Mouse (Mus musculus) embryonic facial prominence, embryonic 15.5 days (tissue): Measurements from ENCODE around the gene Gal3st2. TPM values are rescaled to one million over a fixed set of nuclear protein-coding genes. Genes with fewer than 3 reads are reported as not detected.
"Not testable (repeated sequence)": the region's sequence is repeated elsewhere in the genome, so short reads cannot be mapped to it uniquely, and the experiment has no call there.

Experiments used
- ATAC-seq: fragments of 200-750 bp; cut with Nextera tagmentation; 2 replicates; pipeline ENCODE4 v1.8.0; 2017; ENCODE audit warnings: low read depth, moderate TSS enrichment; ENCODE audit not compliant: insufficient number of reproducible peaks, low FRiP score, low TSS enrichment
- H3K27ac ChIP-seq: fragments of 300-500 bp; sonication (generic); replicated peaks from 2 replicates; pipeline ENCODE4 v1.5.1; 2015; ENCODE audit warnings: mild to moderate bottlenecking, inconsistent platforms
- H3K27me3 ChIP-seq: fragments of 300-500 bp; sonication (generic); 2 replicates; pipeline ENCODE4 v1.6.1; 2015; ENCODE audit warnings: inconsistent platforms
- H3K36me3 ChIP-seq: fragments of 300-500 bp; sonication (generic); 2 replicates; pipeline ENCODE4 v1.6.1; 2015; ENCODE audit warnings: mild to moderate bottlenecking, inconsistent platforms
- H3K4me1 ChIP-seq: fragments of 300-500 bp; sonication (generic); 2 replicates; pipeline ENCODE4 v1.6.1; 2015; ENCODE audit warnings: inconsistent platforms
- H3K4me2 ChIP-seq: fragments of 300-500 bp; sonication (generic); replicated peaks from 2 replicates; pipeline ENCODE4 v1.6.1; 2015; ENCODE audit warnings: mild to moderate bottlenecking, inconsistent platforms
- H3K4me3 ChIP-seq: fragments of 300-500 bp; sonication (generic); replicated peaks from 2 replicates; pipeline ENCODE4 v1.5.1; 2015; ENCODE audit warnings: mild to moderate bottlenecking, inconsistent platforms
- H3K9ac ChIP-seq: fragments of 300-500 bp; sonication (generic); 2 replicates; pipeline ENCODE4 v1.6.1; 2015; ENCODE audit warnings: inconsistent platforms
- H3K9me3 ChIP-seq: fragments of 300-500 bp; sonication (generic); replicated peaks from 2 replicates; pipeline ENCODE4 v1.6.1; 2016; ENCODE audit warnings: inconsistent platforms
- WGBS: fragments of 180-500 bp; shearing (Covaris S2); methylation state at CpG from one replicate; pipeline ENCODE4 v1.1.7; 2015; 5-methylcytosine and 5-hydroxymethylcytosine counted together
- polyA plus RNA-seq: library from polyadenylated mRNA; unstranded; fragments of >200 nt; fragmentation: Nextera tagmentation; extraction: Ambion mirVana; gene quantifications from 2 replicates; pipeline ENCODE4 v1.2.1, GENCODE M21; 2015

Gal3st2 gene
- polyA plus RNA-seq = 0.18 and 0.92 TPM in 2 replicates

DNA sequence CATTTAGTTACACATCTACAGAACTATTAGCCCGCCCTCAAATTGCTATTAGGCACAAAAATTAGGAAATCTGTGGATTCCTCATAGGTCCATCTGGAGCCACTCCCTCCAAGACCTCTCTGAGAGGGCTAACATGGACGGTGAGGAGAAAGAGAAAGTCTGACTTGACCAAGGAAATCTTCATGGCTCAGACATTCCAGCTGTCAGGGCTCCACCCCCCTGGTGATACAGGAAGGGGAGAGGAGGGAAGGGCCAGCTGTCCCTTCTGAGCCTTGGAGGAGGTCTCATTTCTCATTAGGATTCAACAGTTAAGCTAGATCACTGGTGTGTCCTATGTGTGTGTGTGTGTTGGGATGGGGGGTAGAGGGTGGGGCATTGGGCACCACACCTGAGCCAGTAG, at the start of gene Gal3st2:
TSS of gene Gal3st2 (plus strand) at position 259 of the 400 bp plus-strand sequence.
- H3K9me3 ChIP-seq, H3K36me3 ChIP-seq, H3K9ac ChIP-seq, H3K4me1 ChIP-seq, H3K27ac ChIP-seq, H3K4me3 ChIP-seq, H3K4me2 ChIP-seq, ATAC-seq, H3K27me3 ChIP-seq: not testable (repeated sequence)
- 50% methylated on average over 2 of the region's 2 CpGs for WGBS

DNA sequence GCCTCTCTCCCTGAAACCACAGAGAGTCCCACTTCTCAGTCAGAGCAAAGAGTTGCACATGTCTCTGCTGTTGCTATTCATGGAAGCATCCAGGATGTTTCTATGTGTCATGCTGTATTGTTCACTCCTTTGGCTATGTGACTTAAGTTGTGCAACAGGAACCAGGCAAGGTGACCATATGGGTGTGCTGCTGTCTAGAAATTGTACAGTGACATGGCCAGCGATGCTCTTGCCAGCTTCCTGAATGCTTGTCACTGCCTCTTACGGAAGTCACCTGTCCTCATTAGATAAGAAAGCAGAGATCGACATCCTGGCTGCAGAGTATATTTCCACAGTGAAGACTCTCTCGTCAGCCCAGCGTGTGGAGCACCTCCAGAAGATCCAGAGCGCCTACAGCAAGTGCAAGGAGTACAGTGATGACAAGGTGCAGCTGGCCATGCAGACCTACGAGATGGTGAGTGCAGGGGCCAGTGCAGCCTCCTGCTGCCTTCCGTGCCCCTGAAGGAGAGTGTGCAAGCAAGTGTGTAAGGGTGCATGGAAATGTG, 49.5 kb upstream of the Gal3st2 start:
- ATAC-seq = no peak
- Histone ChIP-seq H3K27me3 (no peaks in the 10 kb centered on the region), H3K4me2 (no peak overlapping the region), H3K9ac (no peak overlapping the region), H3K36me3 (peaks cover 87% of the 10 kb centered on the region), H3K4me1 (no peaks in the 10 kb centered on the region), H3K4me3 (no peak overlapping the region), H3K9me3 (no peaks in the 10 kb centered on the region), H3K27ac (no peak overlapping the region)
- 91% methylated on average over 8 of the region's 8 CpGs for WGBS

DNA sequence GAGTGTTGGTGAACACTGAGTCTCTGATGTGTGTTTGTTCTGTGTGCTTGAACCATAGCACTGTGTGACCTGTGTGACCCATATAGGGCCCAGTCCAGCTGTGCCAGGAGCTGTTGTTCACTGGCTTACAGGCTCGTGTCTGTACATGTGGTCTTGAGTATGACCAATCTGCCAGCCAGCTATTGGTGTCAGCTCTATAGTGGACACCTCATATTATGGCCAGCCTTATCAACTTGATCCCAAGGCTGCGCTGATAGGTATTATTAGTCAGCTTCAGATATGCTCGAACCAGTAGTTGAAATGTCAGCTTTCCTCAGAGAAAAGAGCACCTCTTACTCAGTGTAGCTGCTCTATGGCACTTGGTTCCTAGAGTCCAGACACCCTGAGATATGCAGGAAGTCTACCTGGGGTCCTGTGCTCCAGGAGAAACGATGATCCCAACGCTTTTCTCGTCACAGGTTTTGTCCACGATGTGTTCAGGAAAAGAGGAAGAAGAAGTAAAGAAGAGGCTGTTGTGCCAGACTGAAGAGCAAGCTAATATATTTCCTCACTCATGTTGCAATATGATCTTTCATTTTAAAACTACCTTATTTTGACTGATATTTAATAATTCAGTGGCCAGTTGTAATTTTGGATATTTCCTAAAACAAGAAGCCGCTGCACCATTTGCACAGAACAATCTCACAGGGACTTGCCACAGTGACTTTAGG, 43.1 kb upstream of the Gal3st2 start:
- no peak overlapping the region for H3K27ac ChIP-seq
- ATAC-seq = no peak
- H3K27me3 ChIP-seq = no peaks in the 10 kb centered on the region
- H3K9me3 ChIP-seq = no peaks in the 10 kb centered on the region
- 93% methylated on average over 8 of the region's 8 CpGs for WGBS
- no peaks in the 10 kb centered on the region for H3K4me1 ChIP-seq
- H3K36me3 ChIP-seq = peaks cover 86% of the 10 kb centered on the region
- no peak overlapping the region for H3K9ac ChIP-seq
- no peak overlapping the region for H3K4me3 ChIP-seq
- no peak overlapping the region for H3K4me2 ChIP-seq

DNA sequence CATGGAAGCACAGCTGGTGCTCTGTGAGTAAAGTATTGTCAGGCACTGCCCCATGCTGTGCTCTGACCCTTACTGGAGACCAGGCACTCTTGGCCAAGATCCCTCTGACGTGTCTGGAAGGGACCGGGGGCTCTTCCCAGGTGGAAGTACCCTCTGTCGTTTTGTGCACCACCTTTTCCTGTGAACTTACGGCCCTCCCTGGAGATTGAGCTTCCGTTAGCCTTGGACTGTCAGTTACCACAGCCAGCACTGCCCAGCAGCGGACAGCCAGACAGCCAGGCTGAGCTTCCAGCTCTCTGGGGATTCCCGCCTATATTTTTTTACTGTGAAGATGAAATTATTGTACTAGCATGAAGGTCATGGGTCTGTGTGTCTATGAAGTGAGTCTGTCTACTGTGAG, 42.4 kb upstream of the Gal3st2 start:
- no peaks in the 10 kb centered on the region for H3K27me3 ChIP-seq
- H3K4me3 ChIP-seq = no peak overlapping the region
- H3K4me2 ChIP-seq = no peak overlapping the region
- H3K27ac ChIP-seq = no peak overlapping the region
- H3K9ac ChIP-seq = no peak overlapping the region
- H3K36me3 ChIP-seq = peaks cover 78% of the 10 kb centered on the region
- 89% methylated on average over 7 of the region's 7 CpGs for WGBS
- ATAC-seq = no peak
- no peaks in the 10 kb centered on the region for H3K9me3 ChIP-seq
- no peaks in the 10 kb centered on the region for H3K4me1 ChIP-seq

DNA sequence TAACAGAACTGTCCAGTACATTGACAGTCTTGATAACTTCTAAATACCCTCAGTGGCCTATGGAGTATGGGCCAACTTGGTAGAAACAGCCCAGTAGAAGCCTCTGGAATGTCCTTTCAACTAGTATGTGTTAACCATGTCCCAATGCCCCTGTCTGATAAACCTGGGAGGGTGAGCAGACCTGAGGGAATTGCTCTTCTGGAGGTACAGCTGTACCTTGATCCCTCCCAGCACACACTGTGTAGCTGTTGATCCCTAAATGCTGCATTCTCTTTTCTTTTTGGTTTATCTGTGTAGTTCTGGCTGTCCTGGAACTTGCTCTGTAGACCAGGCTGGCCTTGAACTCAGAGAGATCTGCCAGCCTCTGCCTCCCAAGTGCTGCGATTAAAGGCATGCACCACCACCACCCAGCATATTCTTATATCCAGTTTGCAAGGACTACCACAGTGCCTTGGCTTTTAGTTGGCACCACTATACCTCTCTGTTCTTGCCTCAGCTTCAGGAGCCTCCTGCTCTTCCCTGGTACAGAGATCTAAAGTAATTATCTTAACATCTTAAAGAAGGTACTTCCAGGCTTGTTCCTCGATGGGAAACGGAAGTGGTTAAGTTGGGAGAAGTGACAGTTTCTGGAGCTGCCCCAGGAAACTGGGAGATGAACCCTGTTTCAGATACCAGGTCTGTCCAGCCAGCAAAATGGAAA, 37.2 kb upstream of the Gal3st2 start:
- H3K4me3 ChIP-seq = peak overlapping the region; percentile 60; the same call in 1 of the 2 replicates
- peaks cover 26% of the 10 kb centered on the region for H3K36me3 ChIP-seq
- H3K9ac ChIP-seq = no peak overlapping the region
- H3K27ac ChIP-seq = peak overlapping the region; percentile 98
- H3K27me3 ChIP-seq = no peaks in the 10 kb centered on the region
- H3K9me3 ChIP-seq = no peaks in the 10 kb centered on the region
- ATAC-seq = no peak
- H3K4me1 ChIP-seq = peaks cover 13% of the 10 kb centered on the region
- peak overlapping the region; percentile 81 for H3K4me2 ChIP-seq
- 72% methylated on average over 3 of the region's 3 CpGs for whole genome bisulfite sequencing

DNA sequence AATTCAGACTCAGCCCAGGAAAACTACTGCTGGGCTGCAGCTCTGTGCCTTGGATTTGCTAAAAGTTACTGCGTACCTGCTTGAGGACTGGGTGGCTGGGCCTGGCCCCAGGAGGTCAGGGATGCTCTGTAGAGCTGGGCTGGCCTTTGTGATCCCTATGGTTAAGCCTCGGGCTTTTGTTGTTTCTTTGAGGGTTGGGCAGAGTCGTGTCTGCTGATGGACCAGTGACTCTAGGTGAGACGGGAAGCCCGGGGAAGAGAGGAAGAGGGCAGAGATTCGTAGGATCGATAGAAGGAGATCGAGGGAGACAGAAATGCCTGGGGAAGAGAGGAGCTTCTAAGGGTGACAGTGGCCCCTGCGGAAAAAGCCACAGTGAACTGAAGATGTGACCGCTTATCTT, 36.5 kb upstream of the Gal3st2 start, which contains the start of gene D2hgdh:
TSS of gene D2hgdh (plus strand) at position 301 of the 400 bp plus-strand sequence.
- WGBS = 8% methylated on average over 10 of the region's 10 CpGs
- peak; percentile 8; the same call in 1 of the 2 replicates for ATAC-seq
- Histone ChIP-seq H3K36me3 (peaks cover 19% of the 10 kb centered on the region), H3K9me3 (no peaks in the 10 kb centered on the region), H3K4me3 (peak within 1 kb of the TSS; percentile 60), H3K4me1 (peaks cover 13% of the 10 kb centered on the region), H3K9ac (peak within 1 kb of the TSS; percentile 51), H3K4me2 (peak within 1 kb of the TSS; percentile 81), H3K27me3 (no peaks in the 10 kb centered on the region), H3K27ac (peak within 1 kb of the TSS; percentile 98)

DNA sequence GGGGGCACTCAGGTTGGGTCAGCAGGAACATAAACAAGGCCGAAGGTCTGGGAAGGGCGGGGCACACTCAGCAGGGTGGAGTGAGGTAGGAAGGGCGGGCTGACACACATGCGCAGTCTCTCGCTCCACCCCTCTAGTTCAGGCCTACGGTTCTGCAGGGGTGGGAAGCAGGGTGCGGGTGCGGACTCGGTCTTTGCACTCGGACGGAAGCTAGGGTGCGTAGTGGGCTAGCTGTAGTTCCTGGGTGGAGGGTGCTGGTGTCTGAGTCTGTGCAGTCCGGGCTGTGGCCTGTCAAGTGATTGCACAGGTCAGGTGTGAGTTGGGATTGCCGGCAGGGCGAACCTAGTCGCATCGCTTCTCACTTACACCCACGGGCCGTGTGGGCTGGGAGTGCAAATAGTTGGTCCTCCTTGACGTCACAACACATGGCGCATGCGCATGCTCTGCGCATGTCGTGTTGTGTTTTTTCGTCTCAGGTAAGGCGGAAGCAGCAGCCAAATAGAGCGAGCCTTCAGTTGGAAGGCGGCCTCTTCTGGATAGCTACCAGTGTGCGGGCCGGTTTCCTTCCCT, 35.9 kb upstream of the Gal3st2 start:
- Histone ChIP-seq H3K9me3 (no peaks in the 10 kb centered on the region), H3K4me3 (peak overlapping the region; percentile 60), H3K4me1 (peaks cover 13% of the 10 kb centered on the region), H3K4me2 (peak overlapping the region; percentile 81), H3K36me3 (peaks cover 17% of the 10 kb centered on the region; the same call in 1 of the 2 replicates), H3K9ac (peak overlapping the region; percentile 51), H3K27me3 (no peaks in the 10 kb centered on the region), H3K27ac (peak overlapping the region; percentile 98)
- WGBS = under 1% methylated on average over 30 of the region's 30 CpGs
- ATAC-seq = peak; percentile 96

DNA sequence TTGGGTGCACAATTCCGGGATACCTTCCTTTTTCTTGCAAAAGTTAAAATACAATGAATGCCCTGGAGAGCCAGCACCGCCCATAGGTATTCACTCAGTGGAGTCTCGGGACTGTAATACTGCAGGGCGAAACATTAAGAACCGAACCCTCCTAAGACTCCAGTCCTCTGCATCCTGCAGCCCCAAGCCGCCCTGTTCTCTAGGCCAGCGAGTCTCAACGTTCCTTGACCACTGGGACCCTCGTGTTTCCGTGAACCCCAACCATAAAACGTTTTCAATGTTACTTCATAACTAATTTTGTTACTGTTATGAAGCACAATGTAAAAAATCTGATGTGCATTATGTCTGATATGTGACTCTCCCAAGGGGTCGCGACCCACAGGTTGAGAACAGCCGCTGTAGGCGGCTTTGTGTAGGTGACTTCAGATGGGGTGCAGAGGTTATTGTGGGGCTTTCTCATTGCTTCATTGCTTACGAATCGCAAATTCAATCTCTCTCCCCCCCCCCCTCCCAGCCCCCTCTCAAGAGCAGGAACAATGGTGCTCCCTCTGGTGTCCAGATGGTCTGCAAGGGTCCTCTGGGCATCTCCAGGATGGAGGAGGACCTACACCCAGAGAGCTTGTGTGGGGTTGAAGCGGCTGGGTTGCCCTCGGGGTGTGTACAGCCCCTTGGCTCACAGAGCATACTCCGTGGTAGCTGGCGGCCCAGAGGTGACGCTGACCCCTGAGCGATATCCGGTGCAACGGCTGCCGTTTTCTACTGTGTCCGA, 35.2 kb upstream of the Gal3st2 start:
- peak overlapping the region; percentile 51 for H3K9ac ChIP-seq
- H3K36me3 ChIP-seq = 0 out of 2 replicates have a peak, but pooled peaks cover 10% of the 10 kb centered on the region
- H3K4me3 ChIP-seq = peak overlapping the region; percentile 60
- peak overlapping the region; percentile 81 for H3K4me2 ChIP-seq
- H3K4me1 ChIP-seq = peaks cover 13% of the 10 kb centered on the region
- H3K27ac ChIP-seq = peak overlapping the region; percentile 98
- H3K9me3 ChIP-seq = no peaks in the 10 kb centered on the region
- no peaks in the 10 kb centered on the region for H3K27me3 ChIP-seq
- WGBS = 39% methylated on average over 27 of the region's 27 CpGs
- ATAC-seq = no peak

DNA sequence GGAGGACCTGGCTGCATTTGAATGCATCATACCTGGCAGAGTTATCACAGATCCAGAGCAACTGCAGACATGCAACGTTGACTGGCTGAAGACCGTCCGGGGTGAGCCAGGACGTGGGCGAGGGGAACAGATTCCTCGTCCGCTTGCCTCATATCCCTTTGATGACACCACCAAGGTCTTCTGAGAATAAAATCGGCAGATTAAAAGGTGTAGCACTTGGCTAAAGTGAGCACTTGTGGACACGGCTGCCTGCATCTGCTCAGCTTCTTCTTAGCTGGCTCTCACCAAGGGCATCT, 34.6 kb upstream of the Gal3st2 start:
- Histone ChIP-seq H3K4me2 (peak overlapping the region; percentile 81), H3K4me1 (peaks cover 13% of the 10 kb centered on the region), H3K36me3 (0 out of 2 replicates have a peak, but pooled peaks cover 4% of the 10 kb centered on the region), H3K4me3 (peak overlapping the region; percentile 60; the same call in 1 of the 2 replicates), H3K9me3 (no peaks in the 10 kb centered on the region), H3K27me3 (no peaks in the 10 kb centered on the region), H3K9ac (no peak overlapping the region), H3K27ac (no peak overlapping the region)
- ATAC-seq = no peak
- WGBS = 92% methylated on average over 9 of the region's 9 CpGs

DNA sequence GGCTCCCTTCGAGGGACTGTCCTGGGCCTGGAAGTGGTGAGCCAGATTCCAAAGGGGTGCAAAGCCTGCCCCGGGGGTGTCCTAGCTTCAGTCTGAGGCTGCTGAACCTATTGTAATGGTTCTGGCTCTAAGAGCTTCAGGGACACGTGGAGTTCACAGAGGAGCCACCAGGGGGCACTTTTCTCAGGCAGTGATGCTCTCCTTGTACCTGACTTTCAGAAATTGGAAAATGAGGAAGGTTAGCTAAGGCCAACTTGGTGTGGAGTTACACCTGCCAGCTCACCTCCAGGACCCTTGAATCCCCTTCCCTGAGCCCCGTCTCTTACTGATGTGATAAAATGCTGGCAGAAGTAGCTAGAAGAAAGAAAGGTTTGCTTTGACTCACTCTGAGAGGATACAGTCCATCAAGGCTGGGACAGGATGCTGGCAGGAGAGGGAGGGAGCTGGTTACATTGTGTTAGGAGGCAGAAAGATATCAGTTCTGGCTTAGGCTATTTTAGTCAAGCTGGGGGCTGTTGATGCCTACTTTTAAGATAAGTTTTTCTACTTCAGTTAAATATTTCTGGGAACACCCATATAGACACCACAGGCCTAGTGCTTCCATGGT, 28.2 kb upstream of the Gal3st2 start:
- not testable (repeated sequence) for H3K27me3 ChIP-seq, H3K9ac ChIP-seq, H3K4me3 ChIP-seq, ATAC-seq, H3K4me1 ChIP-seq, H3K27ac ChIP-seq, H3K9me3 ChIP-seq, H3K4me2 ChIP-seq
- peaks cover 22% of the 10 kb centered on the region for H3K36me3 ChIP-seq
- WGBS = 62% methylated on average over 2 of the region's 4 CpGs
